Mouse (Mus musculus) layer of hippocampus, adult 18-20 months (tissue): ENCODE measurements around the gene Creb5. TPM values are rescaled to one million over a fixed set of nuclear protein-coding genes. Genes with fewer than 3 reads are reported as not detected.

Source experiments
- DNase-seq, 2 experiments: peaks; one replicate each; pipeline ENCODE4 v3.0.0; 2022; ENCODE audit warnings: low spot score in 2 of 2
- total RNA-seq, 2 experiments: library from RNA; stranded (reverse); gene quantifications; 2 replicates each; pipeline ENCODE4 v1.2.3; 2021

The Creb5 gene
- total RNA-seq, 2 experiments from 2014 or later = 2.6 to 3.2 TPM

DNA sequence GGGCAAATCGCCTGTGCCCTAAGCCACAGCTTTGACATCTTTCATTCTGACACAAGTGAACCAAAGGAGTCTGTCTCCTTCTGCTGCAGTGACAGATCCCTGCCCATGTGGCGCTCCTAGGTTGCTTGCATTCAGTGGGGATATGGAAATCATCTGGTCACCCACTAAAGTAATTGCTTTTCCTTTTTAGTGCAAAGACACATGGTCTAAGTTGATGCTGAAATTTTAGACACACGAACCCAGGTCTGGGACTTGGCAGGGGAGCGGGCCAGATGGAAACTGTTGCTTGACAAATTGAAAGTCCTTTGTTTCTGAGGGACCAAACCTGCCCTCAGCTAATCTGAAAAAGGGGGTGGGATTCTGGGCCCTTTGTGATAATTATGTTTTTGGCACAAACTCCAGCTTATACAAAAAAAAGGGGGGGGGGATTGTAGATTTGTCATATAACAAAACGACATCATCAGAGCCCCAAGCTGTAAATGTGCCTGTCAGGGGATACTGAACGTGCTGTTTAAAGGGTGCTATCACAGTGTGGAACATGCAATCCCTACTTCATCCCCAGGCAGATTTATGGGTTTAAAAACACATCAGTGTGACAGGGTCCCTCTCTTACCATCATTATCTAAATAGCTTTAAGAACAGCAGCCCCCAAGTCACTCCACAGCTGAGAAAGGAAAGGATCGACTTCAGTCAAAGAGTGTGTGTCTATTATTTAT, 401.9 kb downstream of the Creb5 start:
- DNase-seq = no peak

DNA sequence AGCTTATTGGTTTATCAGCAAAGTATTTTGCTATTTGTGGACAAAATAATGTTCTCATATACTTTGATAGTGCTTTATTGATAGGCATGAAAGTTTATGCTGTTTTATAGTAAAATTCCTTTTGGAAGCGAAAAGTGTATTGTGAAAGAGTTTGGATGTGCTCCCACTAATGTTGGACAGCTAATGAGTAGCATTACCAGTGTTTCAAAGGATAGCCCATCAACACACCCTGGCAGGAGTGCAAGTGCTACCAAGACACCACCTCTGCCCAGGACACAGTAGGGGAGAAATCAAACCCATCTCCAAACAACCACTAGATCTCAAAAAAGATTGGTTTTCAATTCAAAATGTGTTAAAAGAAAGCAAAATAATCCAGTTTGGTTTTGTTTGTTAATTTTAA, 403.9 kb downstream of the Creb5 start:
- DNase-seq = no peak

DNA sequence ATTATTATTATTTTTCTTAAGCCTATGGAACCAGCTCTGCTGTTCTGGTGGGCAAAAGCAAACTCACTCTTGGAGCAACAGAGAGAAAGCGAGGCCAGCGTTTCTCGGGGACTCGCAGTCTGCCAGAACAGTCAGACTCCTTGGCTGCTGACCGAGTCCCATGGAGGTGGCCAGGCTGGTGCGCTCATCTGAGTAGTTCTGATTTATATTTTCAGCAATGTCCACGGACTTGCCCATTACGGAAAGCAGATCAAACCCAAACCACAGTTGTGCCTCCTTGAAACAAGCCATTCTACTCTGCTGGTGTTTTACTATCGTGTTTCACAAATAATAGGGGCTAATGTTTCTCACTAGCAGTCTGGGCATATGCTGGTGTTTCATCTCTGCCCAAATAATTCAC, 408.1 kb downstream of the Creb5 start:
- DNase-seq = no peak

DNA sequence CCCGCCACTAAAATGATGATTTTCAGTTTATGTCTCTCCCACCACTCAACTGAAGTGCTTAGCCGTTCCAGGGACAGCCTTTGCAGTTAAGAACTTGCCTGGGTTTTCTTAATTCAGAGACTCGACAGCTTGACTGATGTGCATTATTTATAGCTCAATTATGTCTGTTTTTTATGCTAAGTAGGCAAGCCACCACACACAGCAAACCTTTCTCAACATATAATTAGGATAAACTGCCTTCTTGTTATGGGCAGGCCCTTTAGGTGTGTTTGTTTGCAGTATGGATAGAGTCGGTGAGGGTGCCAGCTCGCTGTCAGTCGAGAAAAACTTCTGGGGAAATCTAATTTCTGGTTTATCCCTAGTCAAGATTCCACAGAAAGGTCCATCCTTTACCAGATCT, 409.4 kb downstream of the Creb5 start:
- no peak for DNase-seq

DNA sequence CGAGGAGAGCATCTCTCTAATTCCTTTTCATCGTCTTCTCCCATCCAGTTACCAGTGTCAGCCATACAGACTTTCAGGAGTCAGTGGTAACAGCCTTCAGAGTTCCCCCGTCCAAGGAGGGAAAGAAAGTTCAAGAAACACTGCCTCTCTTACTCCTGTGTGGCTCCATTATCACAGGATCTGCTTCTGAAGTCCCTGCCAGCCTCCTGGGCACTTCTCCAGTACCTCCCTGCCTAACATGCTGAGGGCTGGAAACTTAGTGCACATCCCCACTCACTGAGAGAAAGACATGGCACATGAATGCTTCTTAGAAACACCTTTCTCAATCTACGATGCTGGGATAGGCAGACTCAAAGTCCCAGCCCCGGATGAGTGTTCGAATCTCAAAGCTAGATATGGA, 409.9 kb downstream of the Creb5 start:
- DNase-seq = no peak

DNA sequence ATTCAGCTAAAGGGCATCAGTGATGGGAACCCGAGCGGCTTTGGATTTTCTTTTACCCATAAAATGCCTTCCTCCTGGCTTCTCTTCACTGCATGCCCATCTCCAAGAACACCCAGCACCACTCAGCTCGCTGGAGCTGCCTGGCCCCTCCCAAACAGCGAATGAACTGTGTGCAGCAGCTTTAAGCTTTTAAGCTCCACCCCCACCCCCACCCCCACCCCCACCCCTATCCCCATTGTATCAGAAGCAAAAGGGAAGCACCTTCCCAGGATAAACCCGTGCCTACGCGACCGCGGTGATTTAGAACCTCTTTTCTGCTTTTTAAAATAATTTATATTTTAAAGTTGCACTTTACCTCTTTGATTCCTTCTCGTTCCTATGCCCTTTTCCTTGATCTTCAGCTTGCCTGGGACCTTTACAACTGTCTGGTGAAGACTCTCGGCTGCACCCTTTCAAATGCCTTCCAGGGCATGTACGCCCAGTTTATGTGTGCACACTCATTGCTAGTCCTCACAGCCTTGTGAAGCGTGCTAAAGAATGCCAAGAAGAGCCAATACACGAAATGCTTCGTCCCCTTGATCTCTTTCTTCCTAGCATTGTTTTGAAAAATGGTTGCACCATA, 411.2 kb downstream of the Creb5 start:
- no peak for DNase-seq

DNA sequence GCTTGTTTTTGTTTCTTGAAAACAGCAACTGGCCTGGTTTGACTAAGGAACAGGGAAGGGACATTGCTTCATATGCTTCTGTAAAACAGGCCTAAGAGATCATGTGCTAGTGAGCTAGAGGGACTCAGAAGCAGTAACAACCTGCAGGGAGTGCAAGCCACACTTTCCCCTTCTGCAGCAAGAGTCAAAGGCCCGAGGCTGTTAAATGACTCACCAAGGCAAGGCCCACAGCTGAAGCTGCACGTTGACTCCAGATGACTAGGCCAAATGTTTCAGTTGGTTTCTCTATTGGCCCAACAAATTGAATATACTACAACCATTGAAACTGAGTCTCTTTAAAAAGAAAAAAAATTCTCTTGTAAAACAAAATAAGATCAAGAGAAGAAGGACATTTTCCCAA, 417.4 kb downstream of the Creb5 start:
- DNase-seq = no peak

DNA sequence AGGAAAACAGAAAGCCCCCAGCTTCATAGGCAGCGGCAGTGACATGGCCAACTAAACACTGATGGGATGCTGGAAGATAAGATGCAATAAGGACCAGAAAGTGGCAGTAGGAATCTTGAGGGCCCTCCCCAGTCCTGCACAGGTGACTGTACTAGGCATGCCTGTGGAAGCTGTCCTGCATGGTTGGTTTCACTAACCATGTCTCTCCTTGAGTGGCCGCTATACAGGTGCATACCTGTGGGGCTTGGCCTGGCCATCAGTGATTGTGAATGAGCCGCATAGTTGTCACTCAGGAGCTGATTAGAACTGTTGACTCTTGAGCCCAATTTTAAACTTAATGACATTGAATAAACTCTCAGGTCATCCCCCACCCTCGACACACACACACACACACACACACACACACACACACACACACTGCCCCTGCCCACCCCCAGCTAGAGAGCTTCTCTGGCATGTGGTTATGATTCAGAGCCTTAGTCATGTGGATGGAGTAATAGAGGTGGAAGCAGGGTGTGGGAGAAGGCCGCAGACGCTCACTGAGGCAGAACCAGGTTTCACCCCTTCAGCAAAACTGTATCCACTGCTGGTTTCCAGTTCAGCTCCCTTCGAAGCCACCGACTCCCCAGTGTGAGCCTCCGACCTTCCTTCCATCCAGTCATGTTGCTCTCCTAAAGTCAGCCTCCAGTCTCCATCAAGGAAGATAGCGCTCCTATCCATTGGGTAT, 419.7 kb downstream of the Creb5 start:
- no peak for DNase-seq

DNA sequence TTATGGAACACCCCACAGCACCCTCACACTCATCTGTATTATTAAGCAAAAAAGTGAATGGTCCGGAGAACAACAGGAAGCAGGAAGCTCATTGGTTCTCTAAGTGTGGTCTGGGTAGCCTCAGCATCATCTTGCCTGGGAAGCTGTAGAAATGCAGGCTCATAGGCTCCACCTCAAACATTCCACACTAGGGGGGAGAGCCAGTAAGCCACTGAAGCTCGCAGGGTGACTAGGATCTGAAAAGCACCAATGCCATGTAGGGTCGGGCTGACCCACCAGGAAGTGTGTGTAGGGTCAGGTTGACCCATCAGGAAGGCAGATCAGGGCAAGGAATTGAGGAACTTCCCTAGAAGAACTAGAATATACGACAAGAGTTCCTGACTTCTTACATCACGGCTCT, 420.7 kb downstream of the Creb5 start:
- no peak for DNase-seq

DNA sequence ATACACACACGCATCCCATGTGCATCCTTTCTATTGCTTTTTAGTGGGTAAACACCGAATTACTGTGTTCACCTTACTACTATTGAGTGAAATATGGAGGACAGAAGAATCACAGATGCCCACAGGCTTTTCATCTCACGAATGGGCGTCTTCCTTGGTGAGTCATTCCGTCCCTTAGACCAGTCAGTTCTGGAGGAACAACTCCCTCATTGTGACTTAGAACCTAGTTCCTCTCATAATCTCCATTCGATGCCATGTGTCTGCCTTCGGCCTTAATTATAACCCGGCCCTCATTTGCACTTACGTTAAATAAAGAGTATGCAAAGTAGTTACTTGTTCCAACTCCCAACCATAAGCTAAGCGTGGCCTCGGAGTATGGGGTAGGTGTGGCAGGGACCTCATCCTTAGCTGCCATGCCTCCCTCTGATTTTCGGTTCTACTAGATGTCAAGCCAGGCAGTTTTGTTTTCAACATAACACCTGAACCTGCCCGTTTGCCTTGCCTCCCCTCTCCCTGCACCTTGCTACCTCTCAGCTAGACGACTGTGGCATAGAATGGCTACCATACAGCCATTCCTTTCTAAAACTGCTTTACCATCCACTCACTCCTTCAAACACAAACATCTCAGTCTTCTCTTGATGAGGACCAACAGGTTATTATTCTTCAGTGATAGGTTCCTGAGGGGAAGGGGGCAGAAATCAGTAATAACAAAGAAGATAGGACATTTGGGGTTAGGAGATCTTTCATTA, 422.8 kb downstream of the Creb5 start:
- no peak for DNase-seq

DNA sequence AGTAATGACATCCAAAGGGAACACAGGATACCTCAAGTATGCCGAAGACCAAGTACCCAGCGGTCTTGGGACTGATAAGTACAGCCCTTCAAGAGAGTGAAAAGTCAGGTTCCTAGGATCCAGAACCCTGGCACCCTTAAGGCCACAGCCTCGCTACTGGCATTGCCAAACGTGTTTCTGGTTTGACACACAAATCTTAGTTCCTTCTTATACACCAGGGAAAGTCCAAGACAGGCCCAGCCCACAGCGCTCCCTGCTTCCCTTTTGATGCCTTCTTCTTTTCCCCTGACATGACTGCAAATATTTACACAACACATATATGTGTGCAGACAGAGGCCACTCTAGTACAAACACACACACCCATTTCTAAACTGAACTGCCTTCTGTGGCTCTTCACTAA, 423.5 kb downstream of the Creb5 start:
- DNase-seq = no peak

DNA sequence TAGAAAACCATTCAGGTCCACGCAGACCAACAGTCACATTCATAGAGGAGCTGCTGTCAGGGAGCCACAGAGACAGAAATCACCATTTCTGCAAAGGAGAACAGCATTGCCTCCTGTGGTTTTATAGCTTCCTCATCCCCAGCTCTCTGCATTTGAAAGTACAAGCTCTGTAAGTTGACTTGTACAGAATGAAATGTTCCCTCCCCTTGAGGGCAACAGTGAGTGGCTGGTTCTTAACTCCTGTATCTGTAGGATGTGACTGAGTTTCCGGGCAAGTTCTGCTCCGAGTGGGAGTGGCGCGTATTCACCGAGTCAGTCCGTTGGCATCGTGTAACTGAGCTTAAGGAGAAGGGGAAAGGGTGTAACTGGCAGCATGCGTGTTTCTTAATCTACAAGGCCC, 426.1 kb downstream of the Creb5 start:
- no peak for DNase-seq

DNA sequence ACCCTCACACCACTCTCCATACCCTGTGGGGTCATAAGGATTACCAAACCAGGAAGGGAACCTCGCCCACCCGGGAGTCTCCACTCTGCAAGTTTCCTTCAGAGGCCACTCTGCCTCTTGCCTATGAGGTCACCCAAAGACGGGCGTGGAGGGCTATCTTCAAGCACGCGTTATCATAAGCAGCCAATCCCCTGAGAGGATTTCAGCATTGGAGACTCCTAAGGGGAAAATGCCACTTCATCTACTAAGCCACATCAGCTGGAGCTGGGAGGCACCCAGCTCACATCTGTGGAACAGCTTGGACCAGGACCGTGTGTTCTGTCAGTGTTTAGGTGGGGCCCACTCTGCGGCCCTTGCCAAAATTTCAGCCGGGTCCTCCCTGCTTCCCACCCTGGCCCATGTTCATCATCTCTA, 427.8 kb downstream of the Creb5 start:
- no peak for DNase-seq

DNA sequence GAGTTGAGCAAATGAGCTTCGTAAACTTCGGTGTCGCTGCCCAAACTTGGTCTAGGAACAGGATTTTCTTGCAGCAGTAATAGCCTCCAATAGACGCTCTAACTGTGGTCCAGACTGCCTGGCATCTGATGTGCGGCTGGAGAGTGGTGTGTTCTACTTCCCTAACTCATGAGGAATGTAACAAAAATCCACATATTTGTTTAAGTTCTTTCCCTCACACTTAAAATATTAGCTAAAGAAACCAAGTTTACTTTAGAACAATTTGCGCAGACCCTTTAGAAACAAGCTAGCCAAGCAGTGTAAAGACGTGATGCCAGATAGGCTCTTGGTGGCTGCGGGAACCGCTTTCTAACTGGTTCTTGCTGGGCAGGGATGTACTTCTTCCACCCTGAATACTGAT, 428.9 kb downstream of the Creb5 start:
- no peak for DNase-seq

DNA sequence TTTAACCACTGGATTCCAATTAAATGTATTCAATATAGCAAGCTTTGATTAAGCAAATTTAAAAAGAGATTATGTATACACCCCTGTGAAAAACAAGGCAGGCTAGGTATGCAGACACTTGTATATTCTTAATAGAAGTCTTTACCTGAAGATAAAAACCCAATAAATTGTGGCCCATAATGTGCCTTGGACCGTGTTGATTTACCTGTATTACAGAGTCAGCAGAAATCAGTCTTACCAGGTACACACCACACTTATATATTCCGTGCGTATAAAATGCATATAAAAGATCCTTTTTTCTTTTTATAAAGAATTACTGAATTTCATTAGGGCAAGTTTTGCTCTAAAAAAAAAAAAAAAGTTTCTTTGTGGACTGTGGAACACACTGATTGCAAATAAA, 432.9 kb downstream of the Creb5 start:
- DNase-seq = no peak

DNA sequence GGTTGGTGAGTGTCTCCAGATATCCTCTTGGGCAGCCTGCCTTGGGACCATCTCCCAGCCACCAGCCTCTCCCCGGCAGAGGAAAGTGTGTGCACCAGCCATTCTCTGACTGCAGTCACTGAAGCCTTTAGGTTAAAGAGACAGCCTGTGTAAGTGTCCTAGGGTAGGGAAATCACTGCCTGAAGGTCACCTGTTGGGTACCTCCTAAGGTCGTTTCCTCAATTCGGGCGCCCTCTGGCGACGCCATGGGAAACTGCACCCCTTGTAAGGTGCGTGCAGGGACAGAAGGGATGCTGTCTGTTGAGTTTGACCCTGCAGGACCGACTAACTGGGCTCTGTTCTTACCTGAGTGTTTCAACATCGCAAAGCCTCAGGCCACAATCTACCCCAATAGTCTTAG, 434.5 kb downstream of the Creb5 start:
- DNase-seq = peak; percentile 13 to 75

DNA sequence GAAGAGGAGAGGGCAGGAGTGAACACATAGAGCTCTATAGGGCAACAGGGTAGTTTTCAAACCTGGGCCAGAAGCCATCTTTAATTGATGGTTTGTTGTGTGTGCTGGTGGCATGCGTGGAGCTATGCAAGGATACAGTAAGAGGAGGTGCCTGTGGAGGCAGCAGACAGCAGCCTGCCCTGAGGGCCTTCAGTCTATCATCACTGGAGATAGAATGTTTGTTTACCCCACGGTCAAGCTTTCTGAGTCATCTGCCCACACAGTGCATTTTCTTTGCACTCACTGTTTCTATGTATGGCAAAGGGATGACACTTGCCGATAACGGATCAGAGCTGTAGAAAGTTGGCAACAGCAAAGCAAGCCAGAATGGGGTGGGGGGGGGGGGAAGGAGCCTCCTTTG, 435.6 kb downstream of the Creb5 start:
- no peak for DNase-seq

DNA sequence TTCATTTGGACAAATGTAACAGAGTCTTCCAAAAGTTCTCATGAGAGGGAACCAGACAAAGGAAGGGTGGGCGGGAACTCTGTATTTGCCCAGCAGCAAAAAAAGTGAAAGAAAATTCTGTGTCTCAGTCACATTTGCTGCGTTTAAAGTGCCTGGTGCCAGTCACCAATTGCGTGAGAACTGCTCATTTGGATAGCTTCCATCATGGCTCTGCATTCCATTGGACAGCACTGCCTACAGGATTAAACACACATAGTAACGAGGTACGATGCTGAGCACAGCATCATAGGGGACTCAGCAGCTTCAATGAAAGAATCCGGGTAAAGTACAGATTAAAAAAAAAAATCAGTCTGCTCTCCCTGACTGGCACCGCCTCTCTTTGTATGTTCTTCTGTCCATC, 443.4 kb downstream of the Creb5 start:
- no peak for DNase-seq

DNA sequence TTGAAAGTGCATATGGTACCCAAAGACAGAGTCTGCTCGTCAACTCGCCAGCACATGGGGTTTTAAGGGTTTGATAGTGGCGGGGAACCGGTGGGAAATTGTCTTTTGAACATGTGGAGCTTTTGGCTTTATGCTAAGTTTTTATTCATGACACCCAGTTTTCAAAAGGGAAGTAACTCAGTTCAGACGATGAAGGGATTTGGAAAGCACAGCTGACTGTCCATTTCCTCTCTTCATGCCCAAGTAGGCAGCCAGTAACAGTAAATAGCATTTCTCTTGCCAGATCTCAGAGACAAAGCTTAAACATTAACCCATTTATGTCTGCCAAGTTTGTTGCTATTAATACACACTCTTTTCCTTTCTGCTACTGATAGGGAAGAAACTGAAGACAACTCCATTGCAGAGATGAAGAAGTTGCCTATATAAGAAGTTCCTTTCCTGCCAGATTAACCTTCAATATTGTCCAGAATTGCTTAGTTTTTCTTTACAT, 444.0 kb downstream of the Creb5 start:
- no peak for DNase-seq

DNA sequence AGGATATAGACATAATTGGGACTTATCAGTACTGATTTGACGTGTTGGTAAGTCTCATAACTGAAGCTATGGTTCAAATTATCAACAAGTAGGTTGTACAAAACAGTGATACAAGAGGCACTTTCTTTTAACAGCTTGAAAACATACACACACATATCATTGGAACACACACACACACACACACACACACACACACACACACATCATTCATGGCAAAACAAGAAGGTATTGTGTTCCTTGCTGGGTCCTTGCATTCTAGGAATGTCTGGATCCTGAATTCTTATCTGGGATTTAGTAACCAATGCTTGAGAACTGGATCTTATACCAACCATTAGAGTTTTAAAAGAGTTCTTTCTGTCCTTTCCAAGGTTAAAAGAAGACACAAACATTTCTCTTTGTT, 446.5 kb downstream of the Creb5 start:
- no peak for DNase-seq

DNA sequence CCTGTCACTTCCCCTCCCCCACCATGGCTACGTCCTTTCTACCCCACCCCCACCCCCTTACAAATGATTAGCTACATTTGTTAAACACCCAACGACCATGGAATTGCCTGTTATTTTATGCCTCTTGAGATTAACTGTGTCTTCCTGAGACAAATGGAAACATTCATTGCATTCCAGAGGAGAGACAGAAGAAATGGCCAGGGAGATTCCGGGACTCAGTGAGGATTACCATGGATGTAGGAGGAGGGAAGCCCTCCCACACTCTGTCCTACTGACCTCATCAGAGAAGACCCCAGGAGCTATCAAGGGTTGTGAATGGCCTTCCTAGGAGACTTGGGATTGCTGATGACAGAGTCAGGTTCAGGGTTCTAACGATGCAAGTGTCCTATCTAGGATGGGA, 446.9 kb downstream of the Creb5 start:
- no peak for DNase-seq

DNA sequence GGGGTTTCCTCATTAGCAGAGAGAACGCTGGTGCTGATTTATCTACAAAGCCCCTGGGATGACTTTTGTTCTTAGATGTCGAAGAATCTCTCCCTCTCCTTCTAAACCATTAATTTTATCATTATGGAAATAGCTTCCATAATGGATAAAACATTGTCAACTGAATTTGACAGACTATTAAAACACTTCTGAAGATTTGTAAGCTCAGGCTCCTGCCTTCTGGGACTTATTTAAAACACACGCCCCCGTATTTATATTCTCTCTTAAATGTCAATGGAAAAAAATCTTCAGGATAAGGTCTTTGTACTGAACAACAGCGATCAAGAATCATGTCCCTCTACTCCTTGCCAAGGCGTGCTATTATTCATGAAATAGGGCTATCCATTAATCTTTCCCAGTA, 448.6 kb downstream of the Creb5 start:
- no peak for DNase-seq
